Mouse (Mus musculus): ENCODE measurements around the gene Lix1.

GRCm38 (mm10) chr17:17383703-17384102 is 18.8 kb upstream of the Lix1 start:
- TF ChIP-seq POLR2A (IDR thresholded peaks at IDR 0.05; ENCODE audit: borderline replicate concordance, control insufficient read depth, low read depth, low read length) (no peak), CTCF (IDR thresholded peaks at IDR 0.05; ENCODE audit: control insufficient read depth, insufficient read depth, low read length) (no peak)
